Mouse (Mus musculus): Measurements from ENCODE around the gene Faf1. TPM values are rescaled to one million over a fixed set of nuclear protein-coding genes. Genes with fewer than 3 reads are reported as not detected.

Faf1 gene
- 40.9 and 48.4 TPM in 2 replicates for polyA plus RNA-seq (2014; fragmentation: Nextera tagmentation; extraction: Ambion mirVana)

DNA sequence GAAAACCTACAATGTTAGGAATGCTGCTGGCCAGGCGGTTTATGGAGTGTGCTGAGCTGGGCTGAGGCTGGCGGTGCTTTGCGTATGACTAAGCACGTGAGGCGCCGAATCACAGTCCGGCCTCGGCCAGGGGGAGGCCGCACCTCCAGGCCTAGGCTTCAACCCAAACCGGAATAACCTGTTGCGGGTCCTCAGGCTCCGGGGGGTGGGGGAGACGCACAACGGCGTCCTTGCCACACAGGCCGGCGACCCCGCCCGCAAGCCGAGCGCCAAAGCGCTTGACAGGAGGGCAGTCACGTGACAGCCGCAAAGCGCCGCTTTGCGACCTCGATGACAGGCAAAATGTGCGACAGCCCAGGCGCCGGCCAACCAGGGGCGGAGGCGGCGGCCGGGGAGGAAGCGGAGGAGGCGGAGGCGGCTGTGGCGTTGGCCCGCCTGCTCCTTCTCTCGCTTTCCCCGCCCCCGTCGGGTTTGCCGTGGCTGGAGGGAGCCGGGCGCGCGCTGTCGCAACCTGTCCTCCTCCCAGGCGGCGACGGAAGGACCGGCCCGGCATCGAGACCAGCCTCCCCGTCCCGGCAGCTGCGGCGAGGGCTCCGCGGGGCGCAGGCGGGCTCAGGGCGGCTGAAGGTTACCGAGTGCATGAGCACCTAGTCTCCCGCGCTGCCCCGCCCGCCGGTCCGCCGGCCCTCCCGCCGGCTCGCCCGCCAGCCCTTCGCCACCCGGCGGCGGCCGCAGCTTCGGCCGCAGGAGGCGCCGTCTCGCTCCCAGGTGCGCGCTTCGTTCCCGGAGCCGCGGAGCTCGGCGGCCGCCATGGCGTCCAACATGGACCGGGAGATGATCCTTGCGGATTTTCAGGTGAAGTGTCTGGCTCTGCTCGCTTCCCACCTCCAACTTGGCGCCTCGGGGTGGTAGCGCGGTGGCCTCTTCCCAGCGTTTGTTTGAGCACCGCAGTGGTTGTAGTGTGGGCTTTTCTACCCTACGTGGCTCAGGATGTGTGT, at the start of gene Faf1:
Gene Faf1 (plus strand): TSS at position 371 of the 998 bp plus-strand sequence.
- Histone ChIP-seq H3K36me3 (ENCODE audit: control insufficient read depth, insufficient read depth, low read length) (no peaks in the 10 kb centered on the region), H3K27ac (replicated peaks; ENCODE audit: low read depth, low read length) (peak within 1 kb of the TSS; percentile 95), H3K9ac (replicated peaks; ENCODE audit: low read length) (peak within 1 kb of the TSS; percentile 89), H3K27me3 (ENCODE audit: control insufficient read depth, insufficient read depth, low read length) (no peaks in the 10 kb centered on the region), H3K4me2 (ENCODE audit: low read length) (peak within 1 kb of the TSS; percentile 73), H3K4me3 (replicated peaks; ENCODE audit: low read depth, low read length) (peak within 1 kb of the TSS; percentile 84), H3K9me3 (ENCODE audit: control insufficient read depth, low read length) (no peaks in the 10 kb centered on the region), H3K4me1 (ENCODE audit: control insufficient read depth, insufficient read depth, low read length) (peaks cover 12% of the 10 kb centered on the region)
- ATAC-seq (ENCODE audit: low FRiP score, low TSS enrichment) (peak; percentile 98), DNase-seq (peak; percentile 98)
- WGBS = under 1% methylated on average over 107 of the region's 107 CpGs

DNA sequence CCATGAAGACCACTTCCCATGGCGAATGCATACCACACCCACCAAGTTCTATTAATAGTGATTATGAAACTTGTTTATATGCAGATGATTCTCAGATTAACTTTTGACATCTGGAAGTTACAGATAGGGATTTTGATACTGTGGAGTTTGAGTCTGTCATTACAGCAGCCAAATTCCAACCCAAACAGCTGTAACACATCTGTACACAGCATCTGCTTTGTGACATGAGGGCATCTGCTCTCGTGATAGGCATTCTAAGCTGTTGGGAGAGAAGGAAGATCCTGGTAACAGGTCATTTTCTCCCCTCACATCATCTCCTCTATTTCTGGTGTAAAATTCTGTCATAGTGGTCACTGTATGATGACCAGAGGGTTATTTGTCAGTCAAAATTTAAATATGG, 46.2 kb upstream of the Faf1 start:
- Histone ChIP-seq H3K27ac (replicated peaks; ENCODE audit: low read depth, low read length) (no peak overlapping the region), H3K27me3 (ENCODE audit: control insufficient read depth, insufficient read depth, low read length) (no peaks in the 10 kb centered on the region), H3K36me3 (ENCODE audit: control insufficient read depth, insufficient read depth, low read length) (no peaks in the 10 kb centered on the region), H3K9ac (replicated peaks; ENCODE audit: low read length) (no peak overlapping the region), H3K4me1 (ENCODE audit: control insufficient read depth, insufficient read depth, low read length) (no peaks in the 10 kb centered on the region), H3K4me2 (ENCODE audit: low read length) (no peak overlapping the region), H3K9me3 (ENCODE audit: control insufficient read depth, low read length) (no peaks in the 10 kb centered on the region), H3K4me3 (replicated peaks; ENCODE audit: low read depth, low read length) (no peak overlapping the region)
- no peak for DNase-seq
- 82% methylated on average over 2 of the region's 2 CpGs for WGBS
- ATAC-seq (ENCODE audit: low FRiP score, low TSS enrichment) = no peak

DNA sequence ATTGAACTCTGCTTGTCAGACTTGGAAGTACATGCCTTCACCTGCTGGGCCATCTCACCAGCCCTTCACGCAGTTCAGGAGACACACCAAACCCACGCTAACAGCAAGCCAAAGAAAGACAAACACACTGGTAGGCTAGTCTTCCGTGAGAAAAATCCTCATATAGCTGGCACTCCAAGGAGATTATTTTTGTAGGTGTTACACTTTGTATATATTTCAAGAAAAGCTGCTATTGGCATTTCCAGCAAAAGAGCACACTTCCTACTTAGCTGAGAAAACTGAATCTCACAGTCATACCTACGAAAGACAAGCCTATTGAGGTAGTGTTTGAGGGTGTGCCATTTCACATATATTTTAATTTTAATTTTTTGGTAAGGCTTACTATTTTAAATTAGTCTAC, 45.4 kb upstream of the Faf1 start:
- Histone ChIP-seq H3K4me1 (ENCODE audit: control insufficient read depth, insufficient read depth, low read length) (no peaks in the 10 kb centered on the region), H3K9ac (replicated peaks; ENCODE audit: low read length) (no peak overlapping the region), H3K4me2 (ENCODE audit: low read length) (no peak overlapping the region), H3K27ac (replicated peaks; ENCODE audit: low read depth, low read length) (no peak overlapping the region), H3K4me3 (replicated peaks; ENCODE audit: low read depth, low read length) (no peak overlapping the region), H3K27me3 (ENCODE audit: control insufficient read depth, insufficient read depth, low read length) (no peaks in the 10 kb centered on the region), H3K36me3 (ENCODE audit: control insufficient read depth, insufficient read depth, low read length) (no peaks in the 10 kb centered on the region), H3K9me3 (ENCODE audit: control insufficient read depth, low read length) (no peaks in the 10 kb centered on the region)
- 87% methylated on average over 4 of the region's 4 CpGs for WGBS
- no peak for ATAC-seq (ENCODE audit: low FRiP score, low TSS enrichment)
- no peak for DNase-seq

DNA sequence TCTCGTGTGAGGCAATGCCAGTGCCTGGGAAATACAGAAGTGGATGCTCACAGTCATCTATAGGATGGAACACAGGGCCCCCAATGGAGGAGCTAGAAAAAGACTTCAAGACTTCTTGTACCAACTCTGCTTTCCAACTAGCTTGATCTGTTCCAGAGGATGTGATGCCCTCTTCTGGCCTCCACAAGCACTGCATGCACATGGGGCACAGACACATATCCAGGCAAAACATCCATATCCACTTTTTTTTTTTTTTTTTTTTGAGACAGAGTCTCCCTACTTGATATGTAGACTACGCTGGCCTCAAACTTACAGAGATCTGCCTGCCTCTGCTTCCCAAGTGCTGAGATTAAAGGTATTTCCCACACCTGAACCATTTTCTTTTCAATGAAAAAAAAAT, 41.4 kb upstream of the Faf1 start:
- Histone ChIP-seq H3K9ac (replicated peaks; ENCODE audit: low read length) (no peak overlapping the region), H3K9me3 (ENCODE audit: control insufficient read depth, low read length) (no peaks in the 10 kb centered on the region), H3K4me1 (ENCODE audit: control insufficient read depth, insufficient read depth, low read length) (no peaks in the 10 kb centered on the region), H3K4me3 (replicated peaks; ENCODE audit: low read depth, low read length) (no peak overlapping the region), H3K27ac (replicated peaks; ENCODE audit: low read depth, low read length) (no peak overlapping the region), H3K36me3 (ENCODE audit: control insufficient read depth, insufficient read depth, low read length) (no peaks in the 10 kb centered on the region), H3K27me3 (ENCODE audit: control insufficient read depth, insufficient read depth, low read length) (no peaks in the 10 kb centered on the region), H3K4me2 (ENCODE audit: low read length) (no peak overlapping the region)
- DNase-seq = no peak
- WGBS = 91% methylated on average over 2 of the region's 2 CpGs
- no peak for ATAC-seq (ENCODE audit: low FRiP score, low TSS enrichment)

DNA sequence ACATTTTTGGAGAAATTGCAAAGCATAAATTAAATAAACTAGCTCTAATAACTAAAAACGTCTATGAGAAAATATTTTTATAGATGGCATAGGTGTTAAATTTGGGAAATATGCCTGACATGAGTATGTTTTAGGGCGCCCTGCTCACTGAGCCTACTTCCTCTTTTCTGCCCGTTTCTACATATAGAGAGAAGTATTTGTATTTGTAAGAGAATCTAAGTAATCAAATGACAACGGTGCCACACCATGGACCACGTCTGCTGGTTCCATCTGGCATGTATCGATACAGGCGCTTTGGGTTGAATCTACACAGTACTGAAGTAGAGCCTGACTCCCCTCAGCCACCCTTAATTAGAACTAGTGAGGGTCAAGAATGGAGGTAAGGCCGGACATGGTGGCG, 37.0 kb upstream of the Faf1 start:
- no peaks in the 10 kb centered on the region for H3K27me3 ChIP-seq (ENCODE audit: control insufficient read depth, insufficient read depth, low read length)
- no peaks in the 10 kb centered on the region for H3K9me3 ChIP-seq (ENCODE audit: control insufficient read depth, low read length)
- no peaks in the 10 kb centered on the region for H3K4me1 ChIP-seq (ENCODE audit: control insufficient read depth, insufficient read depth, low read length)
- no peak overlapping the region for H3K4me2 ChIP-seq (ENCODE audit: low read length)
- no peaks in the 10 kb centered on the region for H3K36me3 ChIP-seq (ENCODE audit: control insufficient read depth, insufficient read depth, low read length)
- H3K4me3 ChIP-seq (replicated peaks; ENCODE audit: low read depth, low read length) = no peak overlapping the region
- H3K27ac ChIP-seq (replicated peaks; ENCODE audit: low read depth, low read length) = no peak overlapping the region
- ATAC-seq (ENCODE audit: low FRiP score, low TSS enrichment) = no peak
- no peak for DNase-seq
- H3K9ac ChIP-seq (replicated peaks; ENCODE audit: low read length) = no peak overlapping the region
- WGBS = 91% methylated on average over 9 of the region's 9 CpGs

DNA sequence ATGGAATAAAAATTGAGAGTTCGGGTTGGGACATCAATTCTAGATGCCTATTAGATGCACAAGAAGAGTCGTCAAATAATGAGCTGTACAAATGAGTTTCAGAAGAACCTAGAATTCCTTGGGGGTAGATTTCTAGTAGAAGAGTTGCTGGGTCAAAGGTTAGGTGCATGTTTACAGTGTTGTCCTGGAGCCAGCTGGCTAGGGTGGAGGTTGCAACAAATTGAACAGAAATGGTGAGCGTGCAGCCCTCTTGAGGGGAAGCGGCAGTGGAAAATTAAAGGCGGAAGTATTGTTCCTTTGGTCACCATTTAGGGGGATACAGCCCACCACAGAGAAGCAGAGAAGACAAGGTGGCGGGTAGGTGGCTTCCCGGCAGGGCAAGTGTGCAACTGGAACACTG, 36.2 kb upstream of the Faf1 start:
- no peaks in the 10 kb centered on the region for H3K36me3 ChIP-seq (ENCODE audit: control insufficient read depth, insufficient read depth, low read length)
- H3K9ac ChIP-seq (replicated peaks; ENCODE audit: low read length) = no peak overlapping the region
- no peak overlapping the region for H3K4me3 ChIP-seq (replicated peaks; ENCODE audit: low read depth, low read length)
- no peaks in the 10 kb centered on the region for H3K9me3 ChIP-seq (ENCODE audit: control insufficient read depth, low read length)
- DNase-seq (no peak), ATAC-seq (ENCODE audit: low FRiP score, low TSS enrichment) (no peak)
- no peaks in the 10 kb centered on the region for H3K4me1 ChIP-seq (ENCODE audit: control insufficient read depth, insufficient read depth, low read length)
- WGBS = 96% methylated on average over 7 of the region's 7 CpGs
- H3K27me3 ChIP-seq (ENCODE audit: control insufficient read depth, insufficient read depth, low read length) = no peaks in the 10 kb centered on the region
- H3K4me2 ChIP-seq (ENCODE audit: low read length) = no peak overlapping the region
- no peak overlapping the region for H3K27ac ChIP-seq (replicated peaks; ENCODE audit: low read depth, low read length)

DNA sequence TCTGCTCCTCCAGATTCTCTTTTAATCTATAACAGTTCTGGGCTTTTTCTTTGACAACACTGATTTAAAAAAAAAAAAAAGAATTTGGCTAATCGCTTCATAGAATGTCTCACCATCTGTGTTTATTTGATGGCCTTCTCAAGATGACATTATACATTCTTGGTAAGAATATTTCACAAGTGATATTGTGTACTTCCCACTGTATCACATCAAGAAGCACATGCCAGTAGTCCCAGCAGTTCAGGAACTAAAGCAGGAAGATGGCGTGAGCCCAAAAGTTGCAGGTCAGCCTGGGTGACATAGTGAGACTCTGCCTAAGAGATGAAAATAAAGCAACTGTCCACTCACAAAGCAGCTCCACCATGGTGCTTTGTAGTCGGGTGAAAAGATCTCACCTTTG, 34.9 kb upstream of the Faf1 start:
- WGBS = 82% methylated on average over 3 of the region's 3 CpGs
- ATAC-seq (ENCODE audit: low FRiP score, low TSS enrichment) = no peak
- H3K36me3 ChIP-seq (ENCODE audit: control insufficient read depth, insufficient read depth, low read length) = no peaks in the 10 kb centered on the region

DNA sequence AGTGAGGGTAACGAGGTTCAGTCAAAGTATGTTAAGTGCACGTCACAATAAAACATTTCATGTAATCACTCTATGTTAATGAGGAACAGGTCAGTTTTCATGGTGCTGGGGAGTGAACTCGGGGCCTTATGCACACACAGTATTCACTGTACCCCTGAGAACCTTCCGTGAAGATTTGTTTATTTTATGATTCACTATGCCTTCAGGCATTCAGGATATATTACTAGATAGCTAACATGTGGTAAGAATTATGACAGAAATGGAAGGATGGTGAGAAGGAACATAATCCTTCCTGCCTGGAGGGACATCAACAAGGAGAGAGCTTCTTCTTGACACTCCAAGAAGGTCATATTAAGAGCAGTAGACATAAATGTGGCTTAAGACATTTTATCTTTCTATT, 29.1 kb upstream of the Faf1 start:
- Histone ChIP-seq H3K27ac (replicated peaks; ENCODE audit: low read depth, low read length) (no peak overlapping the region), H3K9me3 (ENCODE audit: control insufficient read depth, low read length) (no peaks in the 10 kb centered on the region), H3K36me3 (ENCODE audit: control insufficient read depth, insufficient read depth, low read length) (no peaks in the 10 kb centered on the region), H3K4me2 (ENCODE audit: low read length) (no peak overlapping the region), H3K4me1 (ENCODE audit: control insufficient read depth, insufficient read depth, low read length) (no peaks in the 10 kb centered on the region), H3K9ac (replicated peaks; ENCODE audit: low read length) (no peak overlapping the region), H3K27me3 (ENCODE audit: control insufficient read depth, insufficient read depth, low read length) (no peaks in the 10 kb centered on the region), H3K4me3 (replicated peaks; ENCODE audit: low read depth, low read length) (no peak overlapping the region)
- no peak for ATAC-seq (ENCODE audit: low FRiP score, low TSS enrichment)
- WGBS = 78% methylated on average over 4 of the region's 4 CpGs
- no peak for DNase-seq

More for the DNA sequence above, 34.9 kb upstream of the Faf1 start:
- Histone ChIP-seq H3K27ac (replicated peaks; ENCODE audit: low read depth, low read length) (no peak overlapping the region), H3K4me3 (replicated peaks; ENCODE audit: low read depth, low read length) (no peak overlapping the region), H3K4me2 (ENCODE audit: low read length) (no peak overlapping the region), H3K9ac (replicated peaks; ENCODE audit: low read length) (no peak overlapping the region), H3K4me1 (ENCODE audit: control insufficient read depth, insufficient read depth, low read length) (no peaks in the 10 kb centered on the region), H3K9me3 (ENCODE audit: control insufficient read depth, low read length) (no peaks in the 10 kb centered on the region), H3K27me3 (ENCODE audit: control insufficient read depth, insufficient read depth, low read length) (no peaks in the 10 kb centered on the region)
- no peak for DNase-seq

DNA sequence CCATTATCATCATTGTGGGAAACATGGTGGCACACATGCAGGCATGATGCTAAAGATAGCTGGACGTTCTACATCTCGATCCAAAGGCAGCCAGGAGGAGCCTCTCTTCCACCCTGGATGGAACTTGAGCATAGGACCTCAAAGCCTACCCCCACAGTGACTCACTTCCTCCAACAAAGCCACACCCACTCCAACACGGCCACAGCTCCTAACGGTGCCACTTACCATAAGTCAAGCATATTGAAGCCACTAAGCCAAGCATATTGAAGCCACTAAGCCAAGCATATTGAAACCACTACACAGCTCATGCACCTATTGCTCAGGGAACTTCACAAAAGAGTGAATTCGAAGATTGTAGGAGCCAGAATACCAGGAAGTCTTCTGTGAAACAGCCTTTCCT, 27.1 kb upstream of the Faf1 start:
- Histone ChIP-seq H3K4me3 (replicated peaks; ENCODE audit: low read depth, low read length) (no peak overlapping the region), H3K4me1 (ENCODE audit: control insufficient read depth, insufficient read depth, low read length) (no peaks in the 10 kb centered on the region), H3K27ac (replicated peaks; ENCODE audit: low read depth, low read length) (no peak overlapping the region), H3K27me3 (ENCODE audit: control insufficient read depth, insufficient read depth, low read length) (peaks cover 10% of the 10 kb centered on the region; the same call in 1 of the 2 replicates), H3K36me3 (ENCODE audit: control insufficient read depth, insufficient read depth, low read length) (no peaks in the 10 kb centered on the region), H3K9me3 (ENCODE audit: control insufficient read depth, low read length) (no peaks in the 10 kb centered on the region), H3K9ac (replicated peaks; ENCODE audit: low read length) (no peak overlapping the region), H3K4me2 (ENCODE audit: low read length) (no peak overlapping the region)
- no peak for ATAC-seq (ENCODE audit: low FRiP score, low TSS enrichment)
- no peak for DNase-seq
- WGBS = 88% methylated on average over 5 of the region's 5 CpGs

All from midbrain, embryonic 14.5 days (tissue).